Mouse (Mus musculus): ENCODE data around the gene Zmynd10.
A peak's percentile ranks its signal among the peaks of the same experiment; 100 is the strongest.

- TF ChIP-seq POLR2A (IDR thresholded peaks at IDR 0.05; ENCODE audit: low read depth, low read length): peak; percentile 74
- no peak for TF ChIP-seq CTCF (conservative IDR thresholded peaks at IDR 0.05; ENCODE audit: insufficient read depth, insufficient read length, low read depth, low read length)
Measured at GRCm38 (mm10) chr9:107563029-107563581, 16.0 kb downstream of the Zmynd10 start, which contains the start of gene Tusc2.
